Mouse (Mus musculus) forebrain, embryonic 16.5 days (tissue): Measurements from ENCODE around the gene Qtrt1. TPM values are rescaled to one million over a fixed set of nuclear protein-coding genes. Genes with fewer than 3 reads are reported as not detected.

Source experiments
- ATAC-seq: fragments of 200-750 bp; cut with Nextera tagmentation; 2 replicates; pipeline ENCODE4 v1.8.0; 2017; ENCODE audit warnings: mild to moderate bottlenecking, moderate library complexity
- H3K27ac ChIP-seq: fragments of 300-500 bp; sonication (generic); 2 replicates; pipeline ENCODE4 v1.5.1; 2014; ENCODE audit warnings: low read length, control low read depth
- H3K27me3 ChIP-seq: fragments of 300-500 bp; sonication (generic); replicated peaks from 2 replicates; pipeline ENCODE4 v1.6.1; 2014; ENCODE audit warnings: low read length; ENCODE audit not compliant: control insufficient read depth, insufficient read depth
- H3K36me3 ChIP-seq: fragments of 300-500 bp; sonication (generic); 2 replicates; pipeline ENCODE4 v1.6.1; 2014; ENCODE audit not compliant: control insufficient read depth, insufficient read depth
- H3K4me1 ChIP-seq: fragments of 300-500 bp; sonication (generic); replicated peaks from 2 replicates; pipeline ENCODE4 v1.6.1; 2014; ENCODE audit warnings: low read length; ENCODE audit not compliant: control insufficient read depth, insufficient read depth
- H3K4me2 ChIP-seq: fragments of 300-500 bp; sonication (generic); 2 replicates; pipeline ENCODE4 v1.6.1; 2014; ENCODE audit warnings: mild to moderate bottlenecking, low read length, control low read depth
- H3K4me3 ChIP-seq: fragments of 300-500 bp; sonication (generic); replicated peaks from 2 replicates; pipeline ENCODE4 v1.5.1; 2014; ENCODE audit warnings: mild to moderate bottlenecking, low read length, control low read depth
- H3K9ac ChIP-seq: fragments of 300-500 bp; sonication (generic); replicated peaks from 2 replicates; pipeline ENCODE4 v1.6.1; 2014; ENCODE audit warnings: low read depth, low read length, control low read depth
- H3K9me3 ChIP-seq: fragments of 300-500 bp; sonication (generic); 2 replicates; pipeline ENCODE4 v1.6.1; 2016; ENCODE audit warnings: low read length; ENCODE audit not compliant: control insufficient read depth
- WGBS: fragments of 180-500 bp; shearing (Covaris S2); extraction: QIAGEN DNeasy Blood & Tissue Kit; methylation state at CpG from one replicate; pipeline ENCODE4 v1.1.7; 2014; 5-methylcytosine and 5-hydroxymethylcytosine counted together
- polyA plus RNA-seq: library from polyadenylated mRNA; unstranded; fragments of >200 nt; fragmentation: Nextera tagmentation; extraction: Ambion mirVana; gene quantifications from 2 replicates; pipeline ENCODE4 v1.2.1, GENCODE M21; 2015

Gene Qtrt1
- polyA plus RNA-seq, 1 experiment from 2014 or later = 53.8 TPM

DNA sequence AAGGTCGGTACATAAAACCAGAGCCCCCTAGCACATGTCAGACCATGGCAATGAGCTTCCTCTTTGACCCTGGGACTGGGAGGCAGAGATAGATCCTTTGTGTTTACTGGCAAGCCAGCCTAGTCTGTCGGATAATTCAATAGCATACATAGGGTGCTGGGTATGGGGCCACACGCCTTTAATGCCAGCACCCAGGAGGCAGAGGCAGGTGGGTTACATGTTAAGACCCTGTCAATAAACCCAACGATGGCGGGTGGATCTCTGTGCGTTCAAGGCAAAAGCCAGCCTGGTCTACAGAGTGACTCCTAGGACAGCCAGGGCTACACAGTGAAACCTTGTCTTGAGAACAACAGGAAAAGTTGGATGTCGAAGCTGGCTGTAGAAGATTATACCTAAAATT is 3.0 kb upstream of the Qtrt1 start:
- Histone ChIP-seq H3K36me3 (peaks cover 22% of the 10 kb centered on the region), H3K27ac (no peak overlapping the region), H3K4me1 (peaks cover 16% of the 10 kb centered on the region), H3K4me2 (no peak overlapping the region), H3K9ac (no peak overlapping the region), H3K4me3 (no peak overlapping the region), H3K27me3 (no peaks in the 10 kb centered on the region), H3K9me3 (no peaks in the 10 kb centered on the region)
- 71% methylated on average over 7 of the region's 7 CpGs for WGBS
- ATAC-seq = no peak

DNA sequence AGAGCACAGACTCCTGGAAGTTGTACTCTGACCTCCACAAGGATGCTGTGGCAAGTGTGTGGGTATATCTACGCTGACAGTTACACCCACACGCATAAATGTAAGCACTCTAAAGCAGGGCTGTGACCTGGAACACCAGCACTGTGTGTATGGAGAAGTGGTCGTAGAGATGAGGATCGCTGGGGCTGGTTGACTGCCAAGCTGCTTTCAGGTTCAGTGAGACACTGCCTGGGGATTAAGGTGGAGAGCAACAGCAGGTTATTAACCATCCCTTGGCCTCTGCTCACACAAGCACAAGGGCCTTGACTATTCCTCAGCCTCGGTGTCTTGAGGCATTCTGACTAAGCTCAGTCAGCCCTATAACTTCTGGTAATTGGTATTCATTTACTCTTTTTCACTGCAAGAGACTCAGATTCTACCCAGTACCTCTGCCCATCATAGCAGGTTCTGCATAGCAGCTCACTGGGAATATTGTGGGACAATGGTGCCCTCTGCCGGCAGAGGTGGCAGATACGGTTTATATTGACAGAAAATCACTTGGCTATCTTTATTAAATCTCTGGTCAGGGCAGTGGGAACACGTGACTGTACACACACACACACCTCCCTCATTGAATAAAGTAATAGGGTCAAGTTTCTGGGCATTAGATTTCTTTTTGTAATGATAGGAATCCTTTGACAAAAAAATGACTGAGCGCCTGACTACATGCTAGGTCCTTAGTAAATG is 1.9 kb upstream of the Qtrt1 start:
- Histone ChIP-seq H3K9ac (no peak overlapping the region), H3K27ac (peak overlapping the region; percentile 4; the same call in 1 of the 2 replicates), H3K4me3 (no peak overlapping the region), H3K9me3 (no peaks in the 10 kb centered on the region), H3K27me3 (no peaks in the 10 kb centered on the region), H3K4me2 (no peak overlapping the region), H3K36me3 (peaks cover 13% of the 10 kb centered on the region), H3K4me1 (peaks cover 16% of the 10 kb centered on the region)
- peak; percentile 7 for ATAC-seq
- WGBS = 35% methylated on average over 9 of the region's 9 CpGs

DNA sequence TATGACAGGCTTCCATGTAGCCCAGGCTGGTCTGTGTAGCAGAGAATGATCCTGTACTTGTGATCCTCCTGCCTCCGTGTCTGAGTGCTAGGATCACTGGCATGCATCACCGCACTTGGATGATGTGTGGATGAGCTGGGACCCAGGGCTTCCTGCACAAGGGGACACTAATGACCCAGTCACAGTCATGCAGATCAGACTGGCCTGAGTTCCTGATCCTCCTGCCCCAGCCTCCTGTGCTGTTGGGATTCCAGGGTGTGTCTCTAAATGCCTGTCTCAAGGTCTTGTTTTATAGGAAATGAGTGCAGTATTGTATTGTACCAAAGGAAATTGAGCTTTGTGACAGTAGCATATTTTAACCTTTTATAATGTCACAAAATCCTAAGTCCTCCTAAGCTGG is 6.2 kb downstream of the Qtrt1 start:
- ATAC-seq = no peak
- H3K27ac ChIP-seq = no peak overlapping the region
- H3K9ac ChIP-seq = no peak overlapping the region
- WGBS = 91% methylated on average over 2 of the region's 2 CpGs
- no peak overlapping the region for H3K4me3 ChIP-seq
- H3K9me3 ChIP-seq = no peaks in the 10 kb centered on the region
- H3K4me1 ChIP-seq = peaks cover 4% of the 10 kb centered on the region; the same call in 1 of the 2 replicates
- H3K36me3 ChIP-seq = peaks cover 10% of the 10 kb centered on the region
- no peaks in the 10 kb centered on the region for H3K27me3 ChIP-seq
- H3K4me2 ChIP-seq = no peak overlapping the region

DNA sequence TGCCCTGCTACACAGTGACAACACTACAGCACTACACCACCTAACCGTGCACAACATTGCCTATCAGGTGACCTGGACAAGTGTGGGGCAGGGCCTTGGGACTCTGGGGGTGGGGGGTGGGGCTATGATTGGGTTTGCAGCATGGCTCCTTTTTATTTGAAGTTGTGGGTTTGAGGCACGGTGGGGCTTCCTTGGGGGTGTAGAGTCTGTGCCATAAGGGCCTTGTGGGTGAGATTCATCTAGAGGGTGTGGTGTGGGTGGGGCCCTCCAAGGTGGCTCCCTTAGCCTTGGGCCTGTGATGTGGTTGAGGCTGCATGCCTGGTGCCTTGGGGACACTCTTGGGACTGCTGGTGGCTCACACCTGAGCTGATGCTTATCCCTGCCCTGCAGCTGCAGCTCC is 8.0 kb downstream of the Qtrt1 start:
- Histone ChIP-seq H3K36me3 (peaks cover 10% of the 10 kb centered on the region), H3K27ac (no peak overlapping the region), H3K4me2 (no peak overlapping the region), H3K27me3 (no peaks in the 10 kb centered on the region), H3K9me3 (no peaks in the 10 kb centered on the region), H3K4me1 (no peaks in the 10 kb centered on the region; the same call in 1 of the 2 replicates), H3K9ac (no peak overlapping the region), H3K4me3 (no peak overlapping the region)
- no peak for ATAC-seq
- WGBS = 97% methylated on average over 2 of the region's 2 CpGs

DNA sequence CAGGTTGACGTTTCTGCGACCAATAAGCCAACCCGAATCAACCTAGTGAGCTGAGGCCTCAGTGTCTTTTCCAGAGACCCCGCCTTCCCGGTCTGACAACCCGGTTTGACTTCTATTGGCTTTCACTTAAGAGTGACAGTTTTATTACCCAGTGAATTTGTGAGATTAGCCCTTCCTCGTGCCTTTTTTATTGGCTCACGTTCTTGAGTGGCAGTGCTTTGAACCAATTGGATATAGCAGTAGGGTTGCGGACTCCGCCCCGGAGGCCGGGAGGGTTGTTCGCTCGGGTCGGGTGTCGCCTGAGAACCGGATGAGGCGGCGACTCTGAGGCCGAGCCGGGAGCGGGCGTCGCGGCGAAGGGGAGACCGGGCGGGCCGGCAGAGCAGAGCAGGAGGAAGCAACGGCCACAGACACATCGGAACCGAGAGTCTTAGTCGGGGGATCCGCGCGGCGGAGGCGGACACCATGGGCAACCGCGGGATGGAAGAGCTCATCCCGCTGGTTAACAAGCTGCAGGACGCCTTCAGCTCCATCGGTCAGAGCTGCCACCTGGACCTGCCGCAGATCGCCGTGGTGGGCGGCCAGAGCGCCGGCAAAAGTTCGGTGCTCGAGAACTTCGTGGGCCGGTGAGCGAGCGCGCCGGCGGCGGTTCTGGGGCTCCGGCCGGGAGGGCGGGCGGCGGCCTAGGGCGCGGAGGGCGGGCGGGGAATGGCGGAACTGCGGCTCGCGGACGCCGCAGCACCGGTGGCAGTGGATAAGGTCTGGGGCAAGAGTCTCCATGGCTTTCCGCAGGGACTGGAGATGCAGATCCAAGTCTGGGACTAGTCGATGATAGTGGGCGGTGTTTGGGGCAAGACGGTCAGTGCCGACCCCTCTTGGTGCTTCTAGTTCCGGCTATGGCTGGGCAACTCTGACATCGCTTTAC is 13.3 kb downstream of the Qtrt1 start, which contains the start of gene Dnm2:
TSS of gene Dnm2 (plus strand) at position 278 of the 925 bp plus-strand sequence.
- peak; percentile 99 for ATAC-seq
- H3K27ac ChIP-seq = peak within 1 kb of the TSS; percentile 73
- peak within 1 kb of the TSS; percentile 92 for H3K4me3 ChIP-seq
- H3K9me3 ChIP-seq = no peaks in the 10 kb centered on the region
- peak within 1 kb of the TSS; percentile 66 for H3K4me2 ChIP-seq
- H3K36me3 ChIP-seq = peaks cover 3% of the 10 kb centered on the region; the same call in 1 of the 2 replicates
- peaks cover 32% of the 10 kb centered on the region for H3K4me1 ChIP-seq
- H3K27me3 ChIP-seq = no peaks in the 10 kb centered on the region
- 1% methylated on average over 81 of the region's 82 CpGs for WGBS
- H3K9ac ChIP-seq = peak within 1 kb of the TSS; percentile 84

DNA sequence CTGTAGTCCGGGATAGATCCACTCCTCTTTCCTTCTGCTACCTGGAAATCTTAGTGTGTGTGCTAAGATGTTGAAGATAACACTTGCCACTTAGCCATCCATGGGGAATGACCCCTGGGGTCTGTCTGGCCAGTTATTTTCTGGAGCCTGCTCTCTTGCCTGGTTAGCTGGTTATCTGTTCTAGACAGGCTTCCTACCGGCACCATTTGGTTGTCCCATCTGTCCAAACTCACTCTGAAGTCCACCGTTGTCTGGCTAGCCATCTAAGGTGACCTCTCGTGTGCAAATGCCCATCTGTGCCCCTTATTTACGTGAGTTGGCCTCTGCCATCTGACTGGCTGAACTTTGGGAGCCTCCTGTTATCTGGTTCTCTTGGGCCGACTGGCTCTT is 13.9 kb downstream of the Qtrt1 start:
- Histone ChIP-seq H3K27me3 (no peaks in the 10 kb centered on the region), H3K4me1 (peaks cover 39% of the 10 kb centered on the region), H3K36me3 (no peaks in the 10 kb centered on the region), H3K9ac (peak overlapping the region; percentile 84), H3K9me3 (no peaks in the 10 kb centered on the region), H3K4me2 (peak overlapping the region; percentile 66), H3K4me3 (peak overlapping the region; percentile 92), H3K27ac (no peak overlapping the region)
- 11% methylated on average over 6 of the region's 6 CpGs for WGBS
- no peak for ATAC-seq

DNA sequence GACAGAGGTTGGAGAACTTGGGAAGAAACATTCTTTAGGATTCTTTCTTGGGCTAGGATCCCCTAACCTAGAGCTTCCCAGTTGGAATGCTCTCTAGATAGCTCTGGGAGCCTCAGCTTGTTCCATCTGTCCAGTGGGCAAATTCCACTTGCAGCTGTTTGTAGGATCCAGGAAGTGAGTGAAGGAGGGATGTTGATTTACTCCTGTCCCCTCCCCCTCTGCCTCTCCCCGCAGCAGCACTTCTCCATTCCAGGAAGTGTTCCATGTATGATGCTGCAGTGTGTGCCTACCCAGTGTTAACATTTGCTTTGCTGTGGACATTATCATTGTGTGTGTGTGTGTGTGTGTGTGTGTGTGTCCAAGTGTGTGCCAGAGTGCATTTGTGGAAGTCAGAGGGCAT is 14.4 kb downstream of the Qtrt1 start:
- Histone ChIP-seq H3K4me3 (peak overlapping the region; percentile 92), H3K27me3 (no peaks in the 10 kb centered on the region), H3K9me3 (no peaks in the 10 kb centered on the region), H3K27ac (no peak overlapping the region), H3K9ac (peak overlapping the region; percentile 84), H3K4me2 (peak overlapping the region; percentile 66), H3K36me3 (no peaks in the 10 kb centered on the region), H3K4me1 (peaks cover 43% of the 10 kb centered on the region)
- WGBS = 43% methylated on average over 1 of the region's 1 CpGs
- ATAC-seq = no peak

DNA sequence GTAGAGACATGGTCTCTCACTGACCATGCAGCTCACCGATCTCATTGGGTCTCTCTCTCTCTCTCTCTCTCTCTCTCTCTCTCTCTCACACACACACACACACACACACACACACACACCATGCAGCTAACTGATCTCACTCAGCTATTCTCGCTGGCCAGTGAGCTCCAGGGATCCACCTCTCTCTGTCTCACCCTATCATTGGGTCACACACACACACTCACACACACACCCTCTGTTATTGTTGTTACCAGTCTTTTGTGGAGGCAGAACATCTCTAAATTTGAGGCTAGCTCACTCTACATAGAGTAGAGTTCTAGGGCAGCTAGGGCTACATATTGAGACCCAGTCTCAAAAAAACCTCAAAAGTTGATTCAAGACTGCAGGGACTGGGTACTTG is 14.9 kb downstream of the Qtrt1 start:
- no peak overlapping the region for H3K27ac ChIP-seq
- peaks cover 48% of the 10 kb centered on the region for H3K4me1 ChIP-seq
- no peak overlapping the region for H3K4me3 ChIP-seq
- H3K4me2 ChIP-seq = no peak overlapping the region
- H3K9me3 ChIP-seq = no peaks in the 10 kb centered on the region
- no peaks in the 10 kb centered on the region for H3K27me3 ChIP-seq
- H3K36me3 ChIP-seq = no peaks in the 10 kb centered on the region
- 71% methylated on average over 2 of the region's 2 CpGs for WGBS
- ATAC-seq = no peak
- no peak overlapping the region for H3K9ac ChIP-seq

DNA sequence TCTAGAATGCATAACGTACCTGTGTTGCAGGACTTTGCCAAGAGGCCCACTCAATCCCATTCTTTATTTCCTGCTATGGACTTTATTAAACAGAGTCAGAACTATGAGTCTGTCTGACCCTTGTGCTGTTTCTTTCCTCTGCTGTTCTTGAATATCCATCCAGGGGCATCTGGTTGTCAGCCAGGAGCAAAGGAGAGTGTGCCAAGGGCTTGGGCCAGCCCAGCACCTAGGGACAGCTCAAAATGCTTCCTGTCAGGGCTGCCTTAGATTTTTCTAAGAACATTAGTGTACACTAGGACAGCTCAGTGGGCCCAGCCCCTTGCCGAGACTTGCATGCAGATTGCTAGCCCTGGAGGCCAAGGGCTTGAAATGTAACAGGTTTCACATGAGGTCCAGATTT is 16.1 kb downstream of the Qtrt1 start:
- no peaks in the 10 kb centered on the region for H3K9me3 ChIP-seq
- H3K36me3 ChIP-seq = no peaks in the 10 kb centered on the region
- H3K4me3 ChIP-seq = no peak overlapping the region
- ATAC-seq = no peak
- H3K4me2 ChIP-seq = no peak overlapping the region
- no peak overlapping the region for H3K27ac ChIP-seq
- H3K27me3 ChIP-seq = no peaks in the 10 kb centered on the region
- no peak overlapping the region for H3K9ac ChIP-seq
- WGBS = 78% methylated on average over 2 of the region's 2 CpGs
- peaks cover 49% of the 10 kb centered on the region for H3K4me1 ChIP-seq
